Mouse (Mus musculus): ENCODE results near the gene Fam184a. TPM values are rescaled to one million over a fixed set of nuclear protein-coding genes. Genes with fewer than 3 reads are reported as not detected.

Fam184a gene
- polyA plus RNA-seq, 1 experiment from 2014 or later = 5.6 TPM

DNA sequence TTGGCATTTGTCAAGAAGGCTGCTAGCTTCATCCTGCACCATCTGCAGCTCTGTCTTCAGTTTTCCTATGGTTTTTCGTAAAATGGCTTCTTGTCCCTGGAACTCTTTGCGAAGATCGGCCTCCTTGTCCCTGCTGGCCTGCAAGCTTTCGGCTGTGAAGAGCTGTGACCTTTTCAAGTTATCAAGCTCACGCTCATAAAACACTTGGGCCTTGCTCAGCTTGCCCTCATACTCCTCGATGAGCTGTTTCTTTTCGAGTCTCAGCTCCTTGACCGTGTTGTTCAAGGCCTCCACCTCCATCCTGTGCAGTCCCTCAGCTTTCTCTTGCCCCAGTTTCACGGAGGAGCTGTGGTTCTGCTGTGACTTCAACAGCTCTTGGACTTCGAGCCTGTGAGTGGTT is 52.4 kb downstream of the Fam184a start:
- no peaks in the 10 kb centered on the region for H3K27me3 ChIP-seq (ENCODE audit: insufficient read depth, low read length)
- ATAC-seq (ENCODE audit: low FRiP score, low TSS enrichment) = no peak
- no peak overlapping the region for H3K9ac ChIP-seq (replicated peaks; ENCODE audit: low read length)
- no peaks in the 10 kb centered on the region for H3K4me1 ChIP-seq (ENCODE audit: insufficient read depth, low read length)
- no peak overlapping the region for H3K27ac ChIP-seq (ENCODE audit: low read length)
- 86% methylated on average over 10 of the region's 10 CpGs for WGBS
- no peak overlapping the region for H3K4me3 ChIP-seq (ENCODE audit: low read length)
- H3K36me3 ChIP-seq (ENCODE audit: insufficient read depth, low read length) = no peaks in the 10 kb centered on the region
- no peaks in the 10 kb centered on the region for H3K9me3 ChIP-seq (ENCODE audit: low read length)
- no peak overlapping the region for H3K4me2 ChIP-seq (replicated peaks; ENCODE audit: low read depth, low read length)

DNA sequence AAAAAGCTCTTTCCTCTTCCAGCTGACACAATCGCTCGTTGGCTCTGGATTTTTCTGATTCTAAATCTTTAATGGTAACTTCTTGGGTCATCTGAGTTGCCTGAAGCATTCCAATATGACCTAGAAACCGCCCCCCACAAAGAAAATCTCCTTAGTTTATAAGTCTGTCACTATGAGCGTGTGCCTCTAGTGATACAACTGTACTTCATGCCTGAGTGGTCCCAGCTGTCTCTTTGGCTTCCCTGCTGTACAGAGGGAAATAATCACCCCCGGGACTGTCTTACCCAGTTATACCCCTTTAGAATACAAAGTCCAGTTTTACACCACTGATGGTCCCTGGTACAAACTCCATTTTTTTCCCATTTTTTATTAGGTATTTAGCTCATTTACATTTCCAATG is 56.2 kb downstream of the Fam184a start:
- WGBS = 48% methylated on average over 5 of the region's 5 CpGs

DNA sequence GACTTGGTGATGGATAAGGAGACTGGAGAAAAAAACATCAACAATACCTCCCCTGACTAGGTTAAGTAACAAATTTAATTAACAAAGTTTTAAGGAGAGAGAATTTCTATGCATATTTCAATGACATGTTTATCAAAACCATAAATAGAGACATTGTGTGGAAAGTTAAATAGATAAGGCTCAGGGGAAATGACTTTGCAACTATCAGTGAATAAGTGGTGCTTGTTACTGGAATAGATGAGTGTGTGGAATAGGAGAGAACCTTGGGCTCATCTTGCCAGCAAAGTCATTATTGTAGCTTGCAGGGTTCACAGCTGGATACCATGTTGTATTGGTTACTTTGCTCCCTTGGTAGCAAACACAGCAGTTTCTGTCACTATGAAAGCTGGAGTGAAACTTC is 59.7 kb downstream of the Fam184a start:
- no peak overlapping the region for H3K27ac ChIP-seq (ENCODE audit: low read length)
- no peaks in the 10 kb centered on the region for H3K9me3 ChIP-seq (ENCODE audit: low read length)
- H3K27me3 ChIP-seq (ENCODE audit: insufficient read depth, low read length) = no peaks in the 10 kb centered on the region
- H3K4me1 ChIP-seq (ENCODE audit: insufficient read depth, low read length) = no peaks in the 10 kb centered on the region
- H3K9ac ChIP-seq (replicated peaks; ENCODE audit: low read length) = no peak overlapping the region
- no peak overlapping the region for H3K4me3 ChIP-seq (ENCODE audit: low read length)
- no peak overlapping the region for H3K4me2 ChIP-seq (replicated peaks; ENCODE audit: low read depth, low read length)
- ATAC-seq (ENCODE audit: low FRiP score, low TSS enrichment) = no peak
- H3K36me3 ChIP-seq (ENCODE audit: insufficient read depth, low read length) = no peaks in the 10 kb centered on the region

More for the DNA sequence above, 56.2 kb downstream of the Fam184a start:
- Histone ChIP-seq H3K4me3 (ENCODE audit: low read length) (no peak overlapping the region), H3K9ac (replicated peaks; ENCODE audit: low read length) (no peak overlapping the region), H3K27ac (ENCODE audit: low read length) (no peak overlapping the region), H3K4me1 (ENCODE audit: insufficient read depth, low read length) (no peaks in the 10 kb centered on the region), H3K4me2 (replicated peaks; ENCODE audit: low read depth, low read length) (no peak overlapping the region), H3K36me3 (ENCODE audit: insufficient read depth, low read length) (no peaks in the 10 kb centered on the region), H3K9me3 (ENCODE audit: low read length) (no peaks in the 10 kb centered on the region), H3K27me3 (ENCODE audit: insufficient read depth, low read length) (no peaks in the 10 kb centered on the region)
- ATAC-seq (ENCODE audit: low FRiP score, low TSS enrichment) = peak; percentile 70; the same call in 1 of the 2 replicates

DNA sequence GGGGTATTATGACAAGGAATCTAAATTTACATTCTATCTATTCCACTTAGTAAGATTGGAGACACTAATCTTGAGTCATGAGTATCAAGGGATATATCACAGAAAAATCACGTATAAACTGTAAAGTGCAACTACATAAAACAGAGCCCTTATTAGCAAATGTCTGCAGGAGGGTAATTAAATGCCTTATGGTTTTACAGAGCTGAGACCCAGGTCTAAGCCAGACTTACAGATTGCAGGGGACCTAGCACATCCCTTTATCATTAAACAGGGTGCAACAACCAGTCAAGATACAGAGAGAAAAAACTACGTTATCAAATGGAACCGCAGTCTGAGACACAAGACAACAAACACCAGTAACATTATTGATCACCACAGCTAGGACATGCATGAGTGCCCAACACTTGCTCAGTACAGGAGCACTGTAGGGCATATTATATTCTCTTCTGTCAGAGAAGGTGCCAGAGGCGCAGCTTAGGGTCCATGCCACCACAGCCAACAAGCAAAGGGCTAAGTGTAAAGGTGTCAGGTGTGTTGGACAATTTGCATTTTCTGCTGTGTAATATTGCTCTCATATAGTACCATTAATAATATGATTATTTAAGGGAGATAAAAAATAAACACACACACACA is 61.9 kb downstream of the Fam184a start:
- no peak for ATAC-seq (ENCODE audit: low FRiP score, low TSS enrichment)
- WGBS = 68% methylated on average over 4 of the region's 4 CpGs
- H3K27me3 ChIP-seq (ENCODE audit: insufficient read depth, low read length) = no peaks in the 10 kb centered on the region

DNA sequence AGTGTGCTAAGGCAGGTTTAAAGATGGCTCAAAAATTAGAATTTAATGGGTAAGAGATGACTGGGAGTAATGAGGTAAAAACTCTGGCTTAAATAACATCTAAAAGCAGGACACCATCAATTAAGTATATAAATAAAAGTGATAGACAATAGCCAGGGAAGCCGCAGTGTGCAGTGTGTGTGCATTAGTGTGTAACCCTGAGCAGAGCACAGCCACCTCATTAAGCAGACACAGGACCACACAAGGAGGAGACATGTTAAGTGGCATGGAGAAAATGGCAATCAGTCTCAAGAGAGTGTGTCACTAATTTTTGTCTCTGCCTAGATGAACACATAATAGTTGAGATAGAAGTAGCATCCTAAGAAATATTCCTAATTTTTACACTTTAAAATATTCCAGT is 62.4 kb downstream of the Fam184a start:
- Histone ChIP-seq H3K4me1 (ENCODE audit: insufficient read depth, low read length) (no peaks in the 10 kb centered on the region), H3K27ac (ENCODE audit: low read length) (no peak overlapping the region), H3K9ac (replicated peaks; ENCODE audit: low read length) (no peak overlapping the region), H3K9me3 (ENCODE audit: low read length) (no peaks in the 10 kb centered on the region), H3K4me3 (ENCODE audit: low read length) (no peak overlapping the region), H3K36me3 (ENCODE audit: insufficient read depth, low read length) (no peaks in the 10 kb centered on the region), H3K27me3 (ENCODE audit: insufficient read depth, low read length) (no peaks in the 10 kb centered on the region), H3K4me2 (replicated peaks; ENCODE audit: low read depth, low read length) (no peak overlapping the region)
- ATAC-seq (ENCODE audit: low FRiP score, low TSS enrichment) = peak; percentile 66; the same call in 1 of the 2 replicates
- WGBS = 11% methylated on average over 1 of the region's 1 CpGs

More for the DNA sequence above, 61.9 kb downstream of the Fam184a start:
- H3K4me1 ChIP-seq (ENCODE audit: insufficient read depth, low read length) = no peaks in the 10 kb centered on the region
- H3K4me2 ChIP-seq (replicated peaks; ENCODE audit: low read depth, low read length) = no peak overlapping the region
- H3K9me3 ChIP-seq (ENCODE audit: low read length) = no peaks in the 10 kb centered on the region
- H3K27ac ChIP-seq (ENCODE audit: low read length) = no peak overlapping the region
- H3K36me3 ChIP-seq (ENCODE audit: insufficient read depth, low read length) = no peaks in the 10 kb centered on the region
- no peak overlapping the region for H3K4me3 ChIP-seq (ENCODE audit: low read length)
- no peak overlapping the region for H3K9ac ChIP-seq (replicated peaks; ENCODE audit: low read length)

DNA sequence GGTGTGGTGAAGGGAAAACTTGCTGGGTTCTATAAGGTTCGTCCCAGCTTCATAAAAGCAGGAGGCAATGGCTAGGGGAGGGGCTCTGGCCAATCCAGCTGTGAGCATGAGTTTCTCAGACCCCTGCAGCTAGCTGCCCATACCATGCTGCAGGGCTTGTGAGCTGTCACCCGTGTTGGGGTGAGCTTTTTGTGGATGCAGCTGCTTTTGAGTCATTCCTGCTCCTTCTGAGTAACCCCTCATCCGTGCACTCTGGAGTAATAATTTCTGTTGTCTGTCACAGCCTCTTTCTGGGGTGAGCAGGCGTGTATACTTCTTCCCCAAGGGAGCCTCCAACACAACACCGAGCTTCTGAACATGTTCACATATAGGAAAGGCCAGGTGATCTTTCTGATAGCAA is 63.0 kb downstream of the Fam184a start:
- Histone ChIP-seq H3K4me1 (ENCODE audit: insufficient read depth, low read length) (no peaks in the 10 kb centered on the region), H3K36me3 (ENCODE audit: insufficient read depth, low read length) (no peaks in the 10 kb centered on the region), H3K27ac (ENCODE audit: low read length) (no peak overlapping the region), H3K27me3 (ENCODE audit: insufficient read depth, low read length) (no peaks in the 10 kb centered on the region), H3K9ac (replicated peaks; ENCODE audit: low read length) (no peak overlapping the region), H3K4me3 (ENCODE audit: low read length) (no peak overlapping the region), H3K4me2 (replicated peaks; ENCODE audit: low read depth, low read length) (no peak overlapping the region), H3K9me3 (ENCODE audit: low read length) (no peaks in the 10 kb centered on the region)
- 20% methylated on average over 5 of the region's 5 CpGs for WGBS
- ATAC-seq (ENCODE audit: low FRiP score, low TSS enrichment) = peak; percentile 56; the same call in 1 of the 2 replicates

DNA sequence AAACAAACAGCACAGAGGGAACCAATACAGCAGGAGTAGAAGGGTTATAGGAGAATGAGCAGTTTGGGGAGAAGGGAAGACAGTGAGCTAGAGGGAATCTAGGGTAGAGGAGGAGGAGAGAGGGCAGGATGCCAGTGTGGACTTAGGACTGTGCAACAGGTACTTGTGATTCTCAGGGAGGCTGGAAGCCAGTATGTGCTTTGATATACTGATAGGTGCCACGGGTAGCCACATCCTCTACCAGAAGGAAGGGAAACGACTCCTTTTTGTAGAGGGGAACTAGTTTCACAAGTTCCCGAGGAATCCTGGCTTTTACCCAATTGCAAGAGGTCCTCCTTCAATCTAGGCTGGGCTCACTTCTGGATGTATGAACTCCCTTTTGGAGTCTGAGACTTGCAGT is 65.1 kb downstream of the Fam184a start:
- Histone ChIP-seq H3K4me3 (ENCODE audit: low read length) (no peak overlapping the region), H3K36me3 (ENCODE audit: insufficient read depth, low read length) (no peaks in the 10 kb centered on the region), H3K4me1 (ENCODE audit: insufficient read depth, low read length) (no peaks in the 10 kb centered on the region), H3K9ac (replicated peaks; ENCODE audit: low read length) (no peak overlapping the region), H3K27me3 (ENCODE audit: insufficient read depth, low read length) (no peaks in the 10 kb centered on the region), H3K27ac (ENCODE audit: low read length) (no peak overlapping the region), H3K9me3 (ENCODE audit: low read length) (no peaks in the 10 kb centered on the region), H3K4me2 (replicated peaks; ENCODE audit: low read depth, low read length) (no peak overlapping the region)
- 49% methylated on average over 3 of the region's 3 CpGs for WGBS
- no peak for ATAC-seq (ENCODE audit: low FRiP score, low TSS enrichment)

DNA sequence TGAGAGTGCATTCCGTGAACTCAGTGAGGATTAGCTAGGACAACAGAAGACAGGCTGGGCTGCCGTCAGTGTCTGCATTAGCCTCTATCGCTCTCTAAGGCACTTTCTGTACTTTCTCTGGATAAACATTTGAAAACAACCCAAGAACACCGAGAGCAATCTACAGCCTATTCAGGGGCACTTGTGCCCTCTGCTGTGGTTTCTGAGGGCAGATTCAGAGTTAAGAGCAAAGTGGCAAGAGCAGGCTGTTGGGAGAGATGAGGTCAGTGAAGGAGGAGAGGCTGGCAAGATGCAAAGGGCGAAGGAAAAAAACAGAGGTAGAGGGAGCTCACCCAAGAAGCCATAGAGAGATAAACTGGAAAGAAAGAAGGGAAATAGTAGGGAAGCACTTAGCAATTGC is 67.7 kb downstream of the Fam184a start:
- 88% methylated on average over 5 of the region's 5 CpGs for WGBS
- Histone ChIP-seq H3K9me3 (ENCODE audit: low read length) (no peaks in the 10 kb centered on the region), H3K4me2 (replicated peaks; ENCODE audit: low read depth, low read length) (no peak overlapping the region), H3K27ac (ENCODE audit: low read length) (no peak overlapping the region), H3K4me3 (ENCODE audit: low read length) (no peak overlapping the region), H3K36me3 (ENCODE audit: insufficient read depth, low read length) (no peaks in the 10 kb centered on the region), H3K9ac (replicated peaks; ENCODE audit: low read length) (no peak overlapping the region), H3K27me3 (ENCODE audit: insufficient read depth, low read length) (no peaks in the 10 kb centered on the region), H3K4me1 (ENCODE audit: insufficient read depth, low read length) (no peaks in the 10 kb centered on the region)
- ATAC-seq (ENCODE audit: low FRiP score, low TSS enrichment) = no peak

DNA sequence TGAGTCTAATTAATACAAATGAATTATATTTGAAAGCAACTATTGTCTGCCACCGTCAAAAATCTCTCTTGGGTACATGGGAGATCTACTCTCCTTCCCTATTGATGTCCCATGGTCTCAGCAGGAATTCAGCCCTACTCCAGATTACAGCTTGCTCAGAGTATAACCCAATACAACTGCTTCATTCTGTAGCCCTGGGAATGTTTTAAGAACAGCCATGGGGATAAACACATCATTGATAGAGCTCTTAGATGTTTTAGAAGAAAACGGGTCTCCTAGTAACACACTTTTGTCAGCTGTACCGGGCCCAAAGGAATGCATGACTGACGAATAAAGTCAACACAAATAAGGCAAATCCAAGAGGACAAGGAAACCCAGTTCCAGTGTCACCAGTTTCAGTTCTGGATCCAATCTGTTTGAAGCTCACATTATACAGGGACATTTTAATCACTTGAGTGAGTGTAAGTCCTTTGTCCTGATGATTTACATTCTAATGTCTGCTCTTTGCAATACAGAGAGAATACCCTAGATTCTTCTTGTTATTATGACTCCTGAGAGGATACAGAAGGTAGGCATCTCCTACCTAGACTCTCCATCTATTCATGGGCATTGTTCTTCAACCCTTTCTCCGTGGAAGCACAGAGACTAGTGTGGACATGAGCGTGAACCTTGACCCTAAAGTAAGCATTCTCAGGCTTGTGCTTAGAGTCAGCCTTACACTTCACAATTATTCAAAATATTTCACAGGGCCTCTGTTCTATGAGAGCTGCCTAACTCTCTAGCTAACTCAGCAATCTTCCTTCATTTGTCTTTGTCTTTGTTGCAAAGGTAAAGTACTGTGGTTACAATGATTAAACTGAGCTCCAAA is 71.0 kb downstream of the Fam184a start:
- WGBS = 82% methylated on average over 6 of the region's 6 CpGs
- H3K36me3 ChIP-seq (ENCODE audit: insufficient read depth, low read length) = no peaks in the 10 kb centered on the region
- H3K27me3 ChIP-seq (ENCODE audit: insufficient read depth, low read length) = no peaks in the 10 kb centered on the region
- H3K9ac ChIP-seq (replicated peaks; ENCODE audit: low read length) = no peak overlapping the region
- no peak overlapping the region for H3K27ac ChIP-seq (ENCODE audit: low read length)
- H3K4me3 ChIP-seq (ENCODE audit: low read length) = no peak overlapping the region
- H3K9me3 ChIP-seq (ENCODE audit: low read length) = no peaks in the 10 kb centered on the region
- no peak overlapping the region for H3K4me2 ChIP-seq (replicated peaks; ENCODE audit: low read depth, low read length)
- ATAC-seq (ENCODE audit: low FRiP score, low TSS enrichment) = no peak
- no peaks in the 10 kb centered on the region for H3K4me1 ChIP-seq (ENCODE audit: insufficient read depth, low read length)

DNA sequence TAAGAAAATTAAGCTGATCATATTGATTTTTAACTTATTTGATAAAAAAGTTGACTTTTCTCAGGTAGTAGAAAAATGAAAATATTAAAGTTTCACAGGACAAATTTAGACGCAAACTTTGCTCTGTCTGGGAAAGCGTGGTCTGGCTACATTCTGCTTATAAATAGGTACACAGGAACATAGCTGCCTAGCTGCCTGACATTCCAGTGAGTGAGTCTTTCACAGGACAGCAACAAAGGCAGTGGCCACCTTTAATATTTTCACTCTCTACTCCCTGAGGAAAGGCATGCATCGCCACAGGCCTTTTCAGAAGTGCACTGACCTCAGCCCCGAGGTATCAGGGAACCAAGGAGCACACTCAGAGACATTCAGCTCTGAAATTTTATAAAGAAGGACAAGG is 89.1 kb downstream of the Fam184a start:
- H3K4me3 ChIP-seq (ENCODE audit: low read length) = no peak overlapping the region
- WGBS = 89% methylated on average over 4 of the region's 4 CpGs
- no peaks in the 10 kb centered on the region for H3K27me3 ChIP-seq (ENCODE audit: insufficient read depth, low read length)
- no peak overlapping the region for H3K9ac ChIP-seq (replicated peaks; ENCODE audit: low read length)
- H3K9me3 ChIP-seq (ENCODE audit: low read length) = no peaks in the 10 kb centered on the region
- no peak overlapping the region for H3K4me2 ChIP-seq (replicated peaks; ENCODE audit: low read depth, low read length)
- no peak overlapping the region for H3K27ac ChIP-seq (ENCODE audit: low read length)
- no peak for ATAC-seq (ENCODE audit: low FRiP score, low TSS enrichment)
- H3K4me1 ChIP-seq (ENCODE audit: insufficient read depth, low read length) = no peaks in the 10 kb centered on the region
- no peaks in the 10 kb centered on the region for H3K36me3 ChIP-seq (ENCODE audit: insufficient read depth, low read length)

Measured in kidney, embryonic 16.5 days (tissue).